Mouse (Mus musculus): ENCODE results near the gene Entpd1.
"Not testable (repeated sequence)": the region's sequence is repeated elsewhere in the genome, so short reads cannot be mapped to it uniquely, and the experiment has no call there.

The Entpd1 gene

DNA sequence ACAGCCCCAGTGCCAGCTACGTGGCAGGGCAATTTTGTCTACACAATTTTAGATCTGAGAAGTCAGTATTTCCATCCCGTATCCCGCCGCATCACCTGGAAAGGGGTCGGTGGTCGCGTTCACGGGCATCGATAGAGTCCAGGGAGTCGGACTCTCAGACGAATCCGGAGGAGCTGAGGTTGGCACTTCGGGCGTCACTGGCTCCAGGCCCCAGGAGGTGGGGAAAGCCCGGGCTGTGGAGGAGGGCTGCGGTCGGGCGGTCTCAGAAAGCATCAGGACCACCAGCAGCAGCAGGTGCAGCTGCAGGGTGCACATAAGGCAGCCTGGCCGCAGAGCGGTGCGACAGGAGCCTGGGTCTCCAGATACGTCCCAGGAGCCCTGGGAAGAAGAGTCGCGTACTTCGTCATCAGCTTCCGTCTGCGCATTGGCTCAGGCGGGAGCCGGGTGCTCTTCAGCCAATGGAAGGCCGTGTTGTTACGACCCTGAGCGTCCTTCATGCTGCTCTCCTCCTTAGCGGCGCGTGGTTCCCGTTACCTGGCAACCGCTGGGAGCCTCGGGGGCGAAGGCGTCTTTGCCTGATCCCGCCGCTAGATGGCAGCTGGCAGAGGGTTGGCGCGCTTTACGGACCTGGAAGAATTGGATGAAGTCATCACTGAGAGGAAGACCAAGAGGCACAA, at the start of gene Entpd1, which contains the start of gene Tctn3:
Entpd1 (plus strand) TSS at position 537 of the 677 bp plus-strand sequence.
Tctn3 (minus strand) TSS at position 404 of the 677 bp plus-strand sequence.
- DNase-seq: peak; percentile 97

DNA sequence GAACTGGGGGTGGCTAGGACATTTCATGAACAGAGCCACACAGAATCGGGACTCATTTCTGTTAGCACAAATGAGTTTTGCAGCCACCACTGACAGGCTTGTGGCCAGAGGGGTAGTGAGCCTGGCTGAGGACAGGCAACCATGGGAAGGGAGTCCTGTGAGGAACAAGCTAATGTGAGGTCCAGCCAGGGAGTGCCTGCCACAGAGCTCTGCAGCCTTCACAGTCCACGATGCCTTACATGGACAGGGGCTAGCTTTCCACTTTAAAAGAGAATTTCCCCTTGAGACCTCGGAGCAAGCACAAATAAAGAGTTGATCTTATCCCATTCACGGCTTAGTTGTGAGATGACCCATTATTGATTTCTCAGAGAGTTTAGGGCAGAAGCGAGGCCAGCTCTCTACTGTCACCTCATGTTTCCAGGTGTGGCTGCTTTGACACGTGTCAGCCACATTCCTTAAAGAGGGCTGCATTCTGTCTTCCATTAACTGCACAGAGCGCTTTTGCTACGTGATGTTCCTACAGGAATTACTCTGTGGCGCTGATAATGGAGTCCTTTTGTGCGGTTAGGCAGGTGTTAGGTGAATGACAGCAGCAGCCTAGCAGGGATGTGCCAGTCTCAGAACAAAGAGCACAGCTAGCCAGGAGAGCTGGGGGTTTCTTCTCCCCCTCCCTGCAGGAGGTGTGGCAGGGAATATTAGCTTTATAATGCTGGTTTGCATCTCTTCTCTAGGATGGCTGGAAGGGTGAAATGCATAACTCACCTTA, 48.1 kb upstream of the Entpd1 start:
- DNase-seq: no peak

DNA sequence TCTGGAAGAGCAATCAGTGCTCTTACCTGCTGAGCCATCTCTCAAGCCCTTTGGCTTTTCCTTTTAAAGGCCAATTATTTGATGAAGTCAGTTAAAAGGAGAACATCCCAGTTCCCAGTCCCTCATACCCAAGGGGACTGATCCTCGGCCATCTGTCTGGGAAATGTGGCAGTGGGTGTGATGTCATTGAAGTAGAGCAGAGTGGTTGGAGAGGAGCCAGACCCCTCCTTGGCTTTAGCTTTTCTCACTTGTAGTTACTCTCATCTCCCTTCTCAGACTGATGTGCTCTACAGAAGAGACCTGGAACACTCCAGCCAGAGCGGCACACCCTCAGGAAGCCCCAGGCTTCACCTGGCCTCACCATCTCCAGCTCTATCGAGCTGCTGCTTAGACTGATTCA, 44.5 kb upstream of the Entpd1 start:
- DNase-seq: peak; percentile 49

DNA sequence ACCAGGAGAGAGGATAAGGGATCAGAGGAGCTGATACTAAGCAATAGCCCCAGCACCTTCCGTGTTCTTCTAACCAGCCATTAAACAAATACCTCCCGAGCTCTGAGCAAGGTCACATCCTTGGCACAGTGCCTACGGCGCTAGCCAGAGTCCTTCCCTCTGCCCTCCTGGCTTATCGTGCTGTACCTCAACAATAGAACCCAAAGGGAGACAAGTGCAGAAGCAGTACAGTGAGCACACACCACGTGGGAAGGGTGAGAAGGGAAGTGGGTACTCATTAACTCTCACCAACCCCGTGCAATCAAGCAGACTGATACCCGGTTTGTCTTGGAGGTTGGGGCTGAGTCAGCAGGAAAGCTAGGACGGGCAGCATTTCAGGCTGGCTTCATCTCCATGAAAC, 41.4 kb upstream of the Entpd1 start:
- no peak for DNase-seq

DNA sequence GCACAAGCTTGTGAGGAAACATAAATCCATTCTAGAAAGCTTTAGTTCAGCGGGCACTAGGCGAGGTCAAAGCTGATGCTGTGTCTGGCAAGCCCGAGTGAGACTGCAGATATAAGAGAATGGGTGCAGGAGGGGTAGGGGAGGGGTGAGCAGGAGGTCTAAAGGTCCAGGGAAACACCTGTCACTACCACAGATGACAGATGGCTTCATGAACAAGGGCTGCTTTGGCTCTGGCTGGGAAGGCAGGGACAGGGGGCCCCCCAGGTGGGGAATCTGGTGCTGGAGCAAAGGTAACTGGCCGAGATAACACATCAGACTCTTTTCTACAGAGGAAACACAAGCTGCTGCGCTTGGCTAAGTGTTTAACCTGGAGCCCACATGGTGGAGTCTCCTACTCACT, 36.7 kb upstream of the Entpd1 start:
- DNase-seq: peak; percentile 75

DNA sequence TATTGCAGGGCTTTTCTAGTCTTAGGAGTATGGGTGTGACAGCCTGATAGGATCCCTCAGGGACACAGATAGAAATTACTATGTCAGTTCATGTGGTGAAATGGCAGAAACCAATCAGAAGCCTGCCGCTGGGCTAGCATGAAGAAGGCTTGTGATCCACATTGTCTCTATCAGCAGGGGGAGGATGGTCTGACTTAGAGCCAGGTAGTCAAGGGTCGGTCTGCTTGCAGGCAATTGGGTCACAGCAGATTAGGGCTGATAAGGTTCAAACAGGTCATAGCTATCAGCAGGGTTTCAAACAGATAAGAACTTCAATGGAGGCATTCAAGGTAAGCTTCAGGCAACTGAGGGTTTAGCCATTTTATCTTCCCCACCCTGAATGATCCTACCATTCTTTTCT, 31.3 kb upstream of the Entpd1 start:
- DNase-seq: no peak

DNA sequence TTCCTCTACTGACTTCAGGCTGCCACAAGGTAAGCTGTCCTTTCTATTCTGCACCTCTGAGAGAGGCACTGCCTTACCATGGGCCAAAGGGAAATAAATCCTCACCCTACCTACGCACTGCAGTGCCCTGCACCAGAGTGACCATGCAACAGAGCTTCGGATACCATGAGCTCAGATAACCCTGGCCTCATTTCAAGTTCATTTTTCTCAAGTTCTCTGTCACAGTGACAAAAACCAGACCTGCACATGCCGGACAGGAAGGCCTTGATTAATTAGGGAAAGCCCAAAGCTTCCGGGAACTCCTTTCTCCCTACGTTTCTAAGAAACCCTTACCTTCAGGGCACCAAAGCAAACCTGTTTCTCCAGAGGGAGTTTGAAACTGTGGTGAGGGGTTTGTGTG, 30.5 kb upstream of the Entpd1 start:
- no peak for DNase-seq

DNA sequence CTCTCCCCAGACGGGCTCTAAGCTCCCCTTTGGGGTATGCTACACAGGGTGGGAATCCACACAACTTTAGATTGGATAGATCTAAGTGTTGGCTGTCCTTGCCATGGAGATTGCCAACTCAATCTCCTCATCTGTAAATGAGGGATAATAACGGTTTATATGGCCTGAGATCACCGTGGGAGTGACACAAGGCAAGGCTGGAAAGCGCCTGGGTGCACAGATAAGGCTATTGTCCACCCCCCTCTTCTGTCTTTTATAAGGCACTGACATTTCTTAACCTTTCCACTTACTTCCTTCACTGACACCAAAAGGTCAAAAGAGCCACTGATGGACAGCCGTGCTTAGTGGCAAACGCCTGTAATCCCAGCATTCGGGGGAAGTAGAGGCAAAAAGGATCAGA, 25.3 kb upstream of the Entpd1 start:
- no peak for DNase-seq

DNA sequence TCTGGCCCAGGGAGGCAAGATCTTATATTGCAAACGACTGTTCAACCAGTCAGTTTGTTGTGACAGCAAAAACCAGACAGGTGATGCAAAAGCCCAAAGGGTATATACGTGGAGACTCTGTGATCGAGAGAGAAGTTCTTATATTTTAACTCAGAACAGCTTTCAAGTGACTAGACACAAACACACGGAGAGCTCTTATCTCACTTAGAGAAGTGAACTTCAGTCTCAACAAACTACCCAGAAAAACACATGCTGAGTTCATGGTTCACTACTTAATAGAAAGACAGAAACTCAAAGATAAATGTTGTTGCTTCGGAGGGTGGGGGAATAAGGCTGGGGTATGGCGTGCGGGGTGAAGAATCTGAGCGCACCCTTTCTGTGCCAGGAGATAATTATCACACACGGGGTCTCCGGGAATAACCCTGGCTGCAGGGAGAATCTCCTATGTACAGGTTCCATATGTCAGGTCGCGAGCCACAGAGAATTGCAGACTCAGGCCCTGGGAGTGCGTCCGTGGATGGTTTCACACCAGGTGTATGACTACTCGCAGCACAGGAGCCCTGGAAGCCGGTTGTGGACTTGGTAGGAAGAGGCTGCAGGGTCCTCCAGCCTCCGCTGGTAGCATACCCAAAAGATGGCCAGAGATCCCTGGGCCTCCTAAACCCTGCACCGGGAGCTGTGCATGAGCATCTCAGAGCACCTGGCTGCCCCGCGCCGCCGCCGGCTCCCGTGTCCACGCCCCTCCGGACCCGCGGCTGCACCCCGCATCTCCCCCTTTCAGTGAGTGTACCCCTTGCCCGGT, 24.5 kb upstream of the Entpd1 start:
- no peak for DNase-seq

DNA sequence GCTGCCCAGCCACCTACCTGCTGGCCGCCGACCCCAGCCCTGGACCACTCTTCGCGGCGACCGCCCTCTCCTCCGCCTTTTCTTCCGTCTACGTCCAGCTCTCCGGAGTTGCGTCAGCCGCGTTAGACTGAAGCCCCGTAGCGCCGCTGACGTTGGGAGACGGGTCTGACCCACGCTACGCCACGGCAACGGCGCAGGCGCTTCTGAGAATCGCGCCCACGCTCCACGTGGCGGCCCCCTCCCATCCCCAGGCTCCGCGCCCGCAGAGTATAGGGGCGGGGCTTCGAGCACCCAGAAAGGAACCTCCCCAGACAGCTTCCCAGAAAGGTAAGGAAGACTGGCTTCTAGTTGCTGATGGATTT, 23.9 kb upstream of the Entpd1 start, which contains the start of gene Aldh18a1:
Aldh18a1 (minus strand) TSS at position 171 of the 362 bp plus-strand sequence.
- peak; percentile 92 for DNase-seq

DNA sequence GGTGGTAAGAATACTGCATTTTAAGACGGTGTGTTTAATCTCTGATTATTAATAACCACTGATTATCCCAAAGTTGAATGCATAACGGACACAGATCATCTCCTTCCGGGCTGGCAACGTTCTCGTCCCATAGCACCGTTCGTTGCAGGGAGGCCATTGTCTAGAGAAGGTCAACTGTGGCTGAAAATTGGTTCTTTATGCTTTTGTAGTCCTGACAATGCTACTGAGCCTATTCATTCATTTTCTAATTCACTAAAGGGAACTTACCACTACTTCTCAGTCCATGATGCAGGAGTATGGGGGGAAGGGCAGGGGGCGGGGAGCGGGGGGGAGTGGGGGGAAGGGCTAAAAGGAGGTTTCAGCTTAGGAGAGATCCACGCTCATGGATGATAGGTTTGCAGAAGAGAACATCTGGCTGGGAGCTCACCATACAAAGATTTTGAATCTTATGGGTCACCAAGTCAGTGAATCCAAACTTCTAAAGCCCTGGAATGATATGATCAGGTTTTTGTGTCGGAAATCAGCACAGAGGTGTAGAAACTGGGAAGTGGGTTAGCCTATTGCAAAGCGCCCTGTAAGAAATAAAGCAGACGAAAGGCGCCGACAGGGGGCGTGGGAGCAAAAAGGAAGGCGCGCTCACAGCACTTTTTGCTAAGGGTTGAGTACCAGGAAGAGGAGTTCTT, 23.2 kb upstream of the Entpd1 start:
- peak; percentile 85 for DNase-seq

DNA sequence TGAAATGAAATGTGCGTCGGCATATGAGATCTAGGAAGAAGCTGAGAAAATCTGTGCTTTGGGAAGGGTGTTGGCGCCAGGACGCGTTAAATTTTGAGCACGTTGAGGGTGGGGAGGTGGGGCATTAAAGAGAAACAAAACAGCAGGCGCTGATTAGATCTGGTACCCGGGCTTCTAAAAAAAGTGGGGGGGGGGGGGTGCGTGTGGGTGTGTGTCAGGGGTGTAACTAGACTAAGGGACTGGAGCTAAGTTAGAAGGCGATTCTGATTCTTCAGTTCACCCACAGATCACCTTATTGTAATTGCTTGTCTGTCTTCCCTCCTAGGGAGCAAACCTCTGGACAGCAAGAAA, 22.7 kb upstream of the Entpd1 start:
- no peak for DNase-seq

DNA sequence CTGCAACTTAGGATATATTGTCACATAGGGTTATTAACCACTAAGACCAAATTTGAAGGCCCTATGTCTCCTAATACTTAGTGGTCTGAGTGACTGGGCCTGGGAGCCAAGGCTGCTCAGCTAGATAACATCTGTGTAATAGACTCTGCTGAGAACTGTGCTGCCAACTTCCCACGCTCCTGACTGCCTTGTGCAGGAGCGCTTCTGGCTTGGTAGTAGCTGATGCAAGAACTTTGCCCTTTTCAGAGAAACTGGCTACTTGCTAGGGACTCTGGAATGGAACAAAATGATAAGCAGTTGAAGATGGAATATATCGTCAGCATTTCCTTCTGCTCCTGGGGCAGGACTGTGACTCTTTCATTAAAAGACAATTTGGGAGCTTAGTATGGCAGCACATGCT, 16.9 kb upstream of the Entpd1 start:
- DNase-seq: no peak

DNA sequence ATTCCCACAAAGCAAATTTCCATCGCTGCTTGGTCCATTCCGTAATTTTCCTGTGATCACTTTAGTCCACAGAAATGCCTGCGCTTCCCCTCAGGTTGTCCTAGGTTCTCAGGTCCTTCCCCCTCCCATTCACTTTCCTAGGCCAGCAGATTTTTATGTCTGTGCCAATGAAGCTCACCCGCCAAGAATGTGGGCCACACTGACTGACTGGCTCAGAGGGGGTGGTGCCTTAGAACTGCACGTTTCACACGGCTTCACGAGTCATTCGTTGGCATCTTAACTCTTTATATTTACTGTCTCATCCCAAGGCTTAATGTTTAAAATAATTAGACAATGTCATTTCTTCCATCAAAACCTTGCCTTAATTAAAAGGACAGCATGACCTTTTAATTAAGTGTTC, 16.3 kb upstream of the Entpd1 start:
- no peak for DNase-seq

DNA sequence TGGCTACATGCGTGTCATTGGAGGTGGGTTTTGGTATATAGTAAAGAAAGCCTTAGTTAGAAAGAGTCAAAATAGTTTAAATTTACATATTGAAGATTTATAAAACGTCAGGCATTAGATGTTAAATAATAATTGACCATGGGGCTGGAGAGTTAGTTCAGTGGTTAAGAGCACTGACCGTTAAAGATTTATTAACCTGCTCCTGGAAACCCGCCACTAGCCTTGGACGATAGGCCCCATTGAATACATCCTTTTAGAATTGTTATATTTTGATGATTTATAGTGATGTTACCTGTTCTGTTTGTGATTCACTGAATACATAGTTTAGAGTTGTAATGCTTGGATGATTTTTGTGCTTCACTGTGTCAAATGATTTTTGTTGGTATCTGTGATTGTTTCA, 11.3 kb upstream of the Entpd1 start:
- not testable (repeated sequence) for DNase-seq

DNA sequence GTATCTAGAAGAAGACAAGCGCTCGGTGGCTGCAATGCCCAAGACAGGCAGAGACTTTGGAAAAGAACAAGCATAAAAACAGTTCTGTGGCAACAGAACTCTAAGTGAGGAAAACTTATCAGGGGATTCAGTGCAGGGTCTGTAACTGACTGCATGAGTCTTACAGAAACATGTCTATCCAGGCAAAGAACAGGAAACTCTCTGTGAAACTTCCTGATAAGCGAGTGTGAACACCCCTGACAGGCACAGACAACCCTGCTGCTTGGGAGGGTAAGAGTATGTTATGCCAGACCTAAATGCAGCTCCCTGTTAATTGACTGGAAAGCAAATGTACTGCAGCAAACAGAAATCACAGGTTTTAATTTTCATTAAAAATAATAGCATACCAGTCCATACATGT, 10.3 kb upstream of the Entpd1 start:
- no peak for DNase-seq

DNA sequence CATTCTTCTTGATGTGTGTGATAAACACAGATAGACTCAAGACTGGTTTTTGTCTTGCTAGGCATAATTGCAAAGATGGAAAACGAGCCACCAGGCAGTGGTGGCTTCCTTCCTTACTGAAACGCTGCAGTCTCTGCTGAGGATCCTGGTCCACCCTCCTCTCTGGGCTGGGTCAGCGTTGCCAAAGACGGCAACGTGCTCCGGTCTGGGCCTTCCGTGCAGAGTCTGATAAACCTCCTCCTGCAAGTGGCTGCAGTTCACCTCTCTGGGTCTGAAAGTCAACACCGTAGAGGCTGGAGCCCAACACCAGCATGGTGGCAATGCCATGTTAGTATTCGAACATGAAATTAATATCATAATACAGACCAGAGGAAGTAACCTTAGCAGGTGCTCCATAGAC, 7.0 kb upstream of the Entpd1 start:
- no peak for DNase-seq

DNA sequence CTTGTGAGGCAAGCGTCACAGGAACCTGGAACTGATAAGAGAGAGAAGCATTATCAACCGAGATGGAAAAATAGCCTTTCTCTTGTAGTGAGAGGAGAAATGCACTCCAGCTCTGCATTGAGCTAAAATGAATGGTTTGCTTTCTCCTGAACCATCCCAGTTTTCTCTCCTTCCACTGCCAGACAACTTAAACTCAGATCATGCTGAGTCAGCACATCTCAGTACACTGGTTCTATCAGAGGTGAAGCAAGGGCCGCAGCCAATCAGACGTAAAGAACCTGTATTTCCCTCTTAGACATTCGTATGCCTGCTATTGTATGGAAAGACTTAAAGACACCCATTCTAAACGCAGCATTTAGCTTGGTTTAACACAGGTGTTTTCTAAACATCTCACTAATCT, 4.5 kb upstream of the Entpd1 start:
- DNase-seq: no peak

DNA sequence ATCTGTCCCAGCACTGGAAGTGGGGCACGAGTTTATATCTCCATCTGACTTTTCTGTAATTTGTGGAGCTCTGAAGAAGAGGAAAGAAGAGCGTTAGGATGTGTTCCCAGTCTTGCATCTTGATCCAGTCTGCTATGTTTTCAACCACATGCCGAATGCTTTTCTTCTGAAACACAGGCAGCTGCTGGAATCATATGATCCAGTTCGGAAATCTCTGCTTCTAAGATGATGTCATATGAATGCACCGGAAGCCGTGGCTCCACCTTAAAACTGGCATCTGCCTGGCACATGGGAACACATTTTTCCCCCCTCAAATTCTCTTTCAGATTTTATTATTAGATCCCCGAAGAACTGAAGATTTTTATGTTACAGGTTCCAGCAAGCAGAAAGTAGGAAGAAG, 2.6 kb downstream of the Entpd1 start:
- DNase-seq: no peak

DNA sequence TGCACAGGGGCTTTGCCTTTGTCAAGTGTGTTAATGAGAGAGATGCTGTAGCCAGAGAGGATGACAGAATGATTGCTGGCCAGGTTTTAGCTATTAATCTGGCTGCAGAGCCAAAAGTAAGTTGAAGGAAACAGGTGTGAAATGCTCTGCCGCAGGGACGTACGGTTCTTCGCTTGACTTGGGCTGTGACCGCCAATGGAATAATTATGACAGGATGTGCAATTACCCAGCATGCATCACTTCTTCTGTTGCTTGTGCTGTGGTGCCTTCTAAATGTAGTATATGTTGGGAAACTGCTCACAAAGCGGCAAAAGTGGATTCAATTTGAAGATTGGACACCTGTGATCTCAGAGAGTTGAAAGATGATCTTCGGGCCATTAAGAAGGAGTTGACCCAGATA, 3.9 kb downstream of the Entpd1 start:
- DNase-seq: no peak

DNA sequence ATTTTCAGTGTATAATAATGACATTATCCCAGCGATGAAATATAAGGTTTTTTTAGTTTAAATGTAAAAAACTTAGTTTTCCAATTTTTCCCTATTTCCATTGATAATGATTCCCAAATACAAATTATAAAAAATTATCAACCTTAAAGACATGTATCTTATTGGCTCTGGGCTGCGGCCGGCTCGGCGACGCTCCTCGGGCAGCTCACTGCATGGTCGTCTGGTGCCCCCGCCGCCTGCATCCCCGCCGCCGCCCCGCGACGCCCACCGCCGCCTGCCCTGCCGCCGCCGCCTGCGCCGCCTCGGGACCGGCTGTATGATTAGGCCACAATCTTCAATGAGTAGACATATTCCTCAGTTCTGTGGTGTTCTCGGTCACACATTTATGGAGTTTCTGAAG, 9.4 kb downstream of the Entpd1 start:
- DNase-seq: not testable (repeated sequence)

DNA sequence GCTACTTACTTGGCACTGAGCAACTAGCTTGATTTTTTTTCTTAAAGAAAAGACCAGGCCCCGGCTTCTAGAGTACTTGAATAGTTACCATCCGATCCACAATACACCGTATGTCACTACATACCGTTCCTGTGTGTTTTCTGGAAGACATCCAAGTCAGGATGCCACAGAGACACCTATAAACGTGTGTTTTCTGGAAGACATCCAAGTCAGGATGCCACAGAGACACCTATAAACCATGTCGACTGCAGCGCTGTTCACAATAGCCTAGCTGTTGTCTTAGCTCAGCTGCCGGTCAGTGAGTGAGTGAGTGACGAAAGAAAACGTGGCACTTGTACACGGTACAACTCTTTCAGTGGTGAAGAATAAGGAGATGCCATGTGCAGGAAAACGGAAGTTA, 13.8 kb downstream of the Entpd1 start:
- no peak for DNase-seq

DNA sequence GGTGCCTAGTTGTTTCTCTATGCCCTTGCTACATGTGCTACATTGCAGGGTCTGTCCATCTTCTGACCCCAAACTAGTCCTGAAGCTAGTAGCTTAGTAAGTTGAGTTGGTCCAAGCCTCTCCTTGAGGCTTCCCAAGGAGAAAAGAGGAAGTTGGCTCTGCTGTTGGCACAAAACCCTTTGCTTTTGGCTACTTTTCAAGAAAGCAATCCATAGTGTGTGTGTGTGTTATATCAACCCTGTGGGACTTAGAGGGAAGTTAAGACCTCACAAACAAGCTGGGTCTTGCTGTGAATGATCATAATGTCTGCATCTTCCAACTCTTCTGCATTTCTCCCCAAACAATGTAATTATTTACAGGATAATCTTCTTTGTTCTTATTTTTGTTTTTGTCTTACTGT, 16.8 kb downstream of the Entpd1 start:
- no peak for DNase-seq

Data from cerebellum, adult 9-10 months (tissue).